Mouse (Mus musculus) forebrain, embryonic 15.5 days (tissue): ENCODE measurements around the gene Ldlrad3. TPM values are rescaled to one million over a fixed set of nuclear protein-coding genes. Genes with fewer than 3 reads are reported as not detected.

Experiments
- ATAC-seq: fragments of 200-750 bp; cut with Nextera tagmentation; replicated peaks from 2 replicates; pipeline ENCODE4 v1.8.0; 2017; ENCODE audit warnings: mild to moderate bottlenecking, moderate TSS enrichment, moderate library complexity
- H3K27ac ChIP-seq: fragments of 300-500 bp; sonication (generic); replicated peaks from 2 replicates; pipeline ENCODE4 v1.5.1; 2015; ENCODE audit warnings: mild to moderate bottlenecking, inconsistent platforms
- H3K27me3 ChIP-seq: fragments of 300-500 bp; sonication (generic); 2 replicates; pipeline ENCODE4 v1.6.1; 2015; ENCODE audit warnings: inconsistent platforms
- H3K36me3 ChIP-seq: fragments of 300-500 bp; sonication (generic); 2 replicates; pipeline ENCODE4 v1.6.1; 2015; ENCODE audit warnings: mild to moderate bottlenecking, inconsistent platforms
- H3K4me1 ChIP-seq: fragments of 300-500 bp; sonication (generic); 2 replicates; pipeline ENCODE4 v1.6.1; 2015; ENCODE audit warnings: inconsistent platforms
- H3K4me2 ChIP-seq: fragments of 300-500 bp; sonication (generic); replicated peaks from 2 replicates; pipeline ENCODE4 v1.6.1; 2015; ENCODE audit warnings: mild to moderate bottlenecking, inconsistent platforms
- H3K4me3 ChIP-seq: fragments of 300-500 bp; sonication (generic); 2 replicates; pipeline ENCODE4 v1.5.1; 2015; ENCODE audit warnings: mild to moderate bottlenecking, inconsistent platforms
- H3K9ac ChIP-seq: fragments of 300-500 bp; sonication (generic); replicated peaks from 2 replicates; pipeline ENCODE4 v1.6.1; 2015; ENCODE audit warnings: mild to moderate bottlenecking, inconsistent platforms
- H3K9me3 ChIP-seq: fragments of 300-500 bp; sonication (generic); 2 replicates; pipeline ENCODE4 v1.6.1; 2016; ENCODE audit warnings: inconsistent platforms
- WGBS: fragments of 180-500 bp; shearing (Covaris S2); methylation state at CpG from one replicate; pipeline ENCODE4 v1.1.7; 2015; ENCODE audit warnings: mixed read lengths; 5-methylcytosine and 5-hydroxymethylcytosine counted together
- polyA plus RNA-seq: library from polyadenylated mRNA; unstranded; fragments of >200 nt; fragmentation: Nextera tagmentation; extraction: Ambion mirVana; gene quantifications from 2 replicates; pipeline ENCODE4 v1.2.1, GENCODE M21; 2015

Gene Ldlrad3
- polyA plus RNA-seq, 1 experiment from 2014 or later = 30.0 TPM

- Histone ChIP-seq H3K9ac (no peak overlapping the region), H3K4me3 (no peak overlapping the region), H3K36me3 (no peaks in the 10 kb centered on the region), H3K9me3 (no peaks in the 10 kb centered on the region), H3K4me1 (peaks cover 21% of the 10 kb centered on the region), H3K27me3 (no peaks in the 10 kb centered on the region), H3K4me2 (no peak overlapping the region), H3K27ac (no peak overlapping the region)
- 92% methylated on average over 4 of the region's 4 CpGs for WGBS
- no peak for ATAC-seq
Measured at GRCm38 (mm10) chr2:102153516-102153915, 32.7 kb downstream of the Ldlrad3 start.

- Histone ChIP-seq H3K36me3 (no peaks in the 10 kb centered on the region), H3K27ac (no peak overlapping the region), H3K9me3 (no peaks in the 10 kb centered on the region), H3K4me1 (peaks cover 21% of the 10 kb centered on the region), H3K27me3 (no peaks in the 10 kb centered on the region), H3K9ac (no peak overlapping the region), H3K4me3 (no peak overlapping the region), H3K4me2 (no peak overlapping the region)
- 94% methylated on average over 5 of the region's 5 CpGs for WGBS
- no peak for ATAC-seq
Measured at GRCm38 (mm10) chr2:102152851-102153250, 33.3 kb downstream of the Ldlrad3 start.

- H3K4me3 ChIP-seq = no peak overlapping the region
- no peaks in the 10 kb centered on the region for H3K9me3 ChIP-seq
- no peak for ATAC-seq
- no peaks in the 10 kb centered on the region for H3K27me3 ChIP-seq
- no peak overlapping the region for H3K27ac ChIP-seq
- no peaks in the 10 kb centered on the region for H3K36me3 ChIP-seq
- no peak overlapping the region for H3K9ac ChIP-seq
- H3K4me2 ChIP-seq = no peak overlapping the region
- 85% methylated on average over 2 of the region's 2 CpGs for WGBS
- H3K4me1 ChIP-seq = peaks cover 6% of the 10 kb centered on the region
Measured at GRCm38 (mm10) chr2:102149058-102149457, 37.1 kb downstream of the Ldlrad3 start.

DNA sequence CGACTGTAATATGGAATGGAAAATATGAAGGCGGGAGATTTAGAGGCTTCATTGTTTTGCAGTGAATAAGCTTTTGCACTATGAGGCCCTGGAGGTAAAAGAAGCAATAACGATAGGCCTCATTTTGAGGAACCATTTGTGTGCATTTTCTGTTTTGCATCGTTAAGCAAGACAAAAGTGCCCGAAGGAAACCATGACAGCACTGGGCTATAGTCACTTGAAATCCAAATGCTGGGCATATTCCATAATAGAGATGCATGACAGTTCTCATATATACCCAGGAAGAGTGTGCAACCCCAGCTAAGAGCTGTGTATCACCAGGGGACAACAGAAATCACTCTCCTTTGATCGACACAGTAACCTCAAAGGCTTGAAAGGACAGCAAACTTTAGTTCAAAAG, 38.1 kb downstream of the Ldlrad3 start:
- no peak for ATAC-seq
- no peaks in the 10 kb centered on the region for H3K27me3 ChIP-seq
- 42% methylated on average over 6 of the region's 6 CpGs for WGBS
- no peak overlapping the region for H3K9ac ChIP-seq
- H3K4me2 ChIP-seq = no peak overlapping the region
- peaks cover 10% of the 10 kb centered on the region for H3K4me1 ChIP-seq
- H3K36me3 ChIP-seq = no peaks in the 10 kb centered on the region
- H3K9me3 ChIP-seq = no peaks in the 10 kb centered on the region
- no peak overlapping the region for H3K27ac ChIP-seq
- no peak overlapping the region for H3K4me3 ChIP-seq

DNA sequence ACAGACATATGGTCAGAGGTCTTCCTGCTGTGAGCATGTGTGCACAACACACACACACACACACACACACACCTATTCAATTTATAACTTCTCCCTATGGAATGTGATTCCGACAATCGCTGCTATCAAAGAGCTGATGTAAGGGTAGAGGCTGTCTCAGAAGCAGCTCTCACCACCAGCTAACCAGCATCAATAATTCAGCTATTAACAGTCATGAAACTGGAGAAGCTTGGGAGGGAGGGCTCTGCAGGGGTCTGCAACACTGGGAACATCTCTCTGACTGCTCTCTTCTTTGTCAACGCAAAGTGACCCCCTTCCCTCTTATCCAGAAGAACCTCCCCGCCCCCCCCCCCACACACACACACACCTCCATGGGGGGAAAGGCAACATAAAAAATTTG, 38.6 kb downstream of the Ldlrad3 start:
- Histone ChIP-seq H3K4me2 (no peak overlapping the region), H3K9ac (no peak overlapping the region), H3K4me1 (peaks cover 15% of the 10 kb centered on the region), H3K27ac (no peak overlapping the region), H3K27me3 (no peaks in the 10 kb centered on the region), H3K4me3 (no peak overlapping the region), H3K36me3 (no peaks in the 10 kb centered on the region), H3K9me3 (no peaks in the 10 kb centered on the region)
- ATAC-seq = no peak
- 80% methylated on average over 4 of the region's 4 CpGs for WGBS

DNA sequence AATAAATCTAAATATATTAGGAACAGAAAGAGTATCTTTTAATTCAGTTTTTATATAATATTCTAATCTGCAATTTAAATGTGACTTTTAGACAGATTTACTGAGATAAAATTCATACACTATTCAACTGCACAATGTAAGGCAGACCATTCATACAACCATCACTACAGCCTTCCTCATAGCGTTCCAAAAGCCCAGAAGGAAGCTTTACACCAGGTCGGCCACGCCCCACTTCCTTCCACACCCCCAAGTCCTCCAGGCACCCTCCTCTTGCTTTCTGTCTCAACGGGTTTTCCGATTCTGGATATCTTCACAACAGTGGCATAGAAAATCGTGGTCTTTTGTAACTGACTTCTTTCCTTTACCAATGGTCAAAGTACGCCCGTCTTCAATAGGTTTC, 39.8 kb downstream of the Ldlrad3 start:
- Histone ChIP-seq H3K9ac (no peak overlapping the region), H3K4me2 (no peak overlapping the region), H3K4me3 (no peak overlapping the region), H3K4me1 (peaks cover 15% of the 10 kb centered on the region), H3K9me3 (no peaks in the 10 kb centered on the region), H3K36me3 (no peaks in the 10 kb centered on the region), H3K27me3 (no peaks in the 10 kb centered on the region), H3K27ac (no peak overlapping the region)
- no peak for ATAC-seq
- 89% methylated on average over 8 of the region's 8 CpGs for WGBS

DNA sequence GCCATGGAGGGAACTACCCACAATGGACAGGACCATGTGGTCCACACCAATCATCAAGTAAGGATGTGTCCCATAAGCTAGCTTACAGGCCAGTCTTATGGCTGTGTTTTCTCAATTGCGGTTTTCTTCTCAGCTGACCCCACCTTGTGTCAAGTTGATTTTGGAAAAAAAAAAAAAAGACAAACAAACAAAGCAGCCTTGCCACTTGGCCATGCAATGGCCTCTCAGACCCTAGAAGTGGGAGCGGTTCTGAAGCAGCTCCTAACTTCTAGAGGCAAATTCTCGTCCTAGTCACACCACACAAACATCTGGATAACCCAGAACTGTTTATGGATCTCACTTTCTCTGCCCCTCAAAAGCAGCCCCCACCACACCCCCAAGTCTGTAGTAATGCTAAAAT, 41.1 kb downstream of the Ldlrad3 start:
- WGBS = 94% methylated on average over 3 of the region's 3 CpGs
- H3K4me3 ChIP-seq = no peak overlapping the region
- H3K9me3 ChIP-seq = no peaks in the 10 kb centered on the region
- no peak overlapping the region for H3K9ac ChIP-seq
- no peaks in the 10 kb centered on the region for H3K36me3 ChIP-seq
- H3K27me3 ChIP-seq = no peaks in the 10 kb centered on the region
- peaks cover 15% of the 10 kb centered on the region for H3K4me1 ChIP-seq
- H3K4me2 ChIP-seq = no peak overlapping the region
- no peak for ATAC-seq
- H3K27ac ChIP-seq = no peak overlapping the region

- Histone ChIP-seq H3K9ac (no peak overlapping the region), H3K4me1 (peaks cover 15% of the 10 kb centered on the region), H3K27ac (no peak overlapping the region), H3K9me3 (no peaks in the 10 kb centered on the region), H3K4me2 (no peak overlapping the region), H3K36me3 (no peaks in the 10 kb centered on the region), H3K27me3 (no peaks in the 10 kb centered on the region), H3K4me3 (no peak overlapping the region)
- no peak for ATAC-seq
- 93% methylated on average over 1 of the region's 1 CpGs for WGBS
Measured at GRCm38 (mm10) chr2:102144311-102144710, 41.9 kb downstream of the Ldlrad3 start.

- Histone ChIP-seq H3K9me3 (no peaks in the 10 kb centered on the region), H3K27ac (no peak overlapping the region), H3K4me3 (no peak overlapping the region), H3K9ac (no peak overlapping the region), H3K4me2 (no peak overlapping the region), H3K4me1 (peaks cover 23% of the 10 kb centered on the region), H3K27me3 (no peaks in the 10 kb centered on the region), H3K36me3 (no peaks in the 10 kb centered on the region)
- 42% methylated on average over 14 of the region's 14 CpGs for WGBS
- no peak for ATAC-seq
Measured at GRCm38 (mm10) chr2:102142654-102143271, 43.4 kb downstream of the Ldlrad3 start.

- no peak overlapping the region for H3K27ac ChIP-seq
- no peak overlapping the region for H3K9ac ChIP-seq
- ATAC-seq = no peak
- no peaks in the 10 kb centered on the region for H3K9me3 ChIP-seq
- no peak overlapping the region for H3K4me2 ChIP-seq
- H3K27me3 ChIP-seq = no peaks in the 10 kb centered on the region
- H3K4me1 ChIP-seq = peaks cover 25% of the 10 kb centered on the region
- no peaks in the 10 kb centered on the region for H3K36me3 ChIP-seq
- no peak overlapping the region for H3K4me3 ChIP-seq
- WGBS = 53% methylated on average over 4 of the region's 4 CpGs
Measured at GRCm38 (mm10) chr2:102142197-102142623, 44.0 kb downstream of the Ldlrad3 start.

GRCm38 (mm10) chr2:102141199-102141598, 45.0 kb downstream of the Ldlrad3 start:
- Histone ChIP-seq H3K27ac (no peak overlapping the region), H3K4me3 (no peak overlapping the region), H3K9ac (no peak overlapping the region), H3K27me3 (no peaks in the 10 kb centered on the region), H3K4me1 (peaks cover 32% of the 10 kb centered on the region), H3K9me3 (no peaks in the 10 kb centered on the region), H3K36me3 (no peaks in the 10 kb centered on the region), H3K4me2 (no peak overlapping the region)
- WGBS = 60% methylated on average over 2 of the region's 2 CpGs
- ATAC-seq = no peak

DNA sequence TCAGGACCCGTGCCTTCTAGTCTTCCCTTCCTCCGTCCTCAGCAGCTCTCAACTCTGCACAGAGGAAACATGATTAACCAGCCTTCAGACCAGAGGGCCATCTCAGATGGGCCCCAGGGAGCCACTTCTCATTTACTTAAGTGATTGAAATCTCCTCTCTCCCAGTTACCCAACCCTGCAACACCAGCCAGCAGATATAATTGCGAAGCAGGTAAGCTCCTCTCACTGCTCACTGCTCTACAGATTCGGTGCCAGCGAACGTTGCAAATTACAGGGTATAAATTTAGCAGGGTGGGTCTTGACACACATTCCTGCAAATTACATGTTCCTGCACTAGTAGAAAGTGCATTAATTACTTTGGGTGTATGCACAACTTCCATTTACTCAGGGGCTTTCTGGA, 48.3 kb downstream of the Ldlrad3 start:
- no peak overlapping the region for H3K9ac ChIP-seq
- no peak overlapping the region for H3K4me2 ChIP-seq
- ATAC-seq = no peak
- H3K27ac ChIP-seq = 0 out of 2 replicates have a peak overlapping the region, but pooled peaks have one; percentile 4
- WGBS = 38% methylated on average over 6 of the region's 6 CpGs
- no peaks in the 10 kb centered on the region for H3K9me3 ChIP-seq
- no peaks in the 10 kb centered on the region for H3K27me3 ChIP-seq
- no peaks in the 10 kb centered on the region for H3K36me3 ChIP-seq
- no peak overlapping the region for H3K4me3 ChIP-seq
- H3K4me1 ChIP-seq = peaks cover 57% of the 10 kb centered on the region

GRCm38 (mm10) chr2:102136184-102136583, 50.0 kb downstream of the Ldlrad3 start:
- no peak overlapping the region for H3K4me3 ChIP-seq
- no peaks in the 10 kb centered on the region for H3K27me3 ChIP-seq
- H3K4me2 ChIP-seq = no peak overlapping the region
- H3K9me3 ChIP-seq = no peaks in the 10 kb centered on the region
- no peaks in the 10 kb centered on the region for H3K36me3 ChIP-seq
- H3K4me1 ChIP-seq = peaks cover 52% of the 10 kb centered on the region
- H3K27ac ChIP-seq = no peak overlapping the region; the same call in 1 of the 2 replicates
- no peak overlapping the region; the same call in 1 of the 2 replicates for H3K9ac ChIP-seq
- no peak for ATAC-seq
- 93% methylated on average over 3 of the region's 3 CpGs for WGBS
